In the genomic region with DNA sequence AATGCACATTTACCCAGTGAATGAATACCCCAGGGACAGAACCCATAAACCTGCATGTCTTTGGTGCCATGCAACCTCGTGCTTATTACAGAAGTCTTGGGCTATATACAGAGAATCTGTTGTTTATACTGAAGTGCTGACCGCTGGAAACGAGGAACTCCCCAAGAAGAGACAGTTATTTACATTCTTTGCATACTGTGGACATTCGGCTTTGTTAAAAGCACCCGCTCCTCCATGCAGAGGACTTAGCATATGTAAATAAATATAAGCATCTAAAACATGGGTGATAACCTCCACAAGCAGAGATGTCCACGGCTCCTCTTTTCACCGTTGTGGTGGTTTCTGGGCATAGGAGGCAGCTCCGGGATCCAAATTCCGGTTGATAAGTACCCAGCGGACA, we compare ENCODE assay signal across 19 mouse cellular contexts.
"Had no signal": no experiment of that assay in that cellular context is flagged by ENCODE, and none has a peak within 500 bp of the region (broad histone marks: within the 10 kb centered on the region; RNA-seq: fewer than 3 reads in every experiment).

No protein-coding gene starts in this region.

- ATAC-seq: liver, embryonic 12.5 days; lung, postnatal 0 days; midbrain, embryonic 16.5 days had no signal

- H3K27ac ChIP-seq: liver, embryonic 12.5 days; liver, embryonic 14.5 days; midbrain, embryonic 10.5 days; midbrain, embryonic 12.5 days; neural tube, embryonic 13.5 days; neural tube, embryonic 15.5 days; stomach, embryonic 15.5 days; stomach, postnatal 0 days had no signal

- H3K9ac ChIP-seq: liver, embryonic 12.5 days; liver, embryonic 14.5 days; midbrain, embryonic 12.5 days; neural tube, embryonic 13.5 days; neural tube, embryonic 15.5 days; stomach, embryonic 15.5 days had no signal

- H3K4me1 ChIP-seq: liver, embryonic 12.5 days; midbrain, embryonic 10.5 days; stomach, embryonic 15.5 days had no signal

- H3K9me3 ChIP-seq: liver, embryonic 12.5 days; midbrain, embryonic 10.5 days; midbrain, embryonic 12.5 days; neural tube, embryonic 13.5 days; neural tube, embryonic 15.5 days; stomach, embryonic 15.5 days had no signal

- H3K36me3 ChIP-seq: liver, embryonic 12.5 days; midbrain, embryonic 10.5 days; midbrain, embryonic 12.5 days; neural tube, embryonic 13.5 days; neural tube, embryonic 15.5 days; stomach, embryonic 15.5 days had no signal

- H3K27me3 ChIP-seq: liver, embryonic 12.5 days; midbrain, embryonic 12.5 days; neural tube, embryonic 13.5 days; neural tube, embryonic 15.5 days; stomach, embryonic 15.5 days had no signal

- H3K4me2 ChIP-seq: liver, embryonic 12.5 days; midbrain, embryonic 12.5 days; neural tube, embryonic 13.5 days; neural tube, embryonic 15.5 days; stomach, embryonic 15.5 days had no signal

- H3K4me3 ChIP-seq: liver, embryonic 12.5 days; midbrain, embryonic 10.5 days; midbrain, embryonic 12.5 days; myocyte; neural tube, embryonic 13.5 days; neural tube, embryonic 15.5 days; stomach, embryonic 15.5 days had no signal

- DNase-seq: lung, postnatal 4 days; midbrain, embryonic 14.5 days; retina, postnatal 1 day; right cerebral cortex, adult 18-20 months; right cerebral cortex, postnatal 25 days; thymus, adult 2 months; thymus, postnatal 25 days; thymus, postnatal 4 days had no signal
